Mouse (Mus musculus) brain, embryonic 18.5 days (tissue): ENCODE measurements around the gene Cactin.

Experiments used
- DNase-seq: peaks from one replicate; pipeline ENCODE4 v3.0.0-alpha.2; 2012; ENCODE audit warnings: low read depth, low spot score

The Cactin gene

GRCm38 (mm10) chr10:81320550-81321347, at the start of gene Cactin:
Gene Cactin (plus strand): TSS chr10:81321103.
- peak; percentile 100 for DNase-seq

- no peak for DNase-seq
Measured at GRCm38 (mm10) chr10:81272356-81272755, 48.5 kb upstream of the Cactin start.

GRCm38 (mm10) chr10:81273842-81274241, 47.1 kb upstream of the Cactin start:
- DNase-seq: no peak

- DNase-seq: no peak
Measured at GRCm38 (mm10) chr10:81277676-81278075, 43.2 kb upstream of the Cactin start.

GRCm38 (mm10) chr10:81279496-81279895, 41.4 kb upstream of the Cactin start:
- DNase-seq: no peak

GRCm38 (mm10) chr10:81284189-81284588, 36.7 kb upstream of the Cactin start:
- no peak for DNase-seq

GRCm38 (mm10) chr10:81284719-81285118, 36.2 kb upstream of the Cactin start:
- DNase-seq: no peak

- DNase-seq: peak; percentile 64
Measured at GRCm38 (mm10) chr10:81285694-81286450, 35.0 kb upstream of the Cactin start.

- DNase-seq: no peak
Measured at GRCm38 (mm10) chr10:81286586-81286985, 34.3 kb upstream of the Cactin start.

- no peak for DNase-seq
Measured at GRCm38 (mm10) chr10:81287513-81288157, 33.3 kb upstream of the Cactin start.

GRCm38 (mm10) chr10:81288601-81289000, 32.3 kb upstream of the Cactin start:
- DNase-seq: no peak

GRCm38 (mm10) chr10:81289278-81289677, 31.6 kb upstream of the Cactin start:
- no peak for DNase-seq

GRCm38 (mm10) chr10:81289811-81290210, 31.1 kb upstream of the Cactin start:
- DNase-seq: no peak

- DNase-seq: no peak
Measured at GRCm38 (mm10) chr10:81290698-81291460, 30.0 kb upstream of the Cactin start.

GRCm38 (mm10) chr10:81291511-81292104, 29.3 kb upstream of the Cactin start, which contains the start of gene Tjp3:
Gene Tjp3 (minus strand): TSS chr10:81291581.
- no peak for DNase-seq

- DNase-seq: peak; percentile 96
Measured at GRCm38 (mm10) chr10:81292554-81293333, 28.2 kb upstream of the Cactin start, which contains the start of gene Pip5k1c. Gene Pip5k1c (plus strand): TSS chr10:81292963.

GRCm38 (mm10) chr10:81293334-81294030, 27.4 kb upstream of the Cactin start:
- DNase-seq: no peak

- no peak for DNase-seq
Measured at GRCm38 (mm10) chr10:81294442-81294841, 26.5 kb upstream of the Cactin start.

GRCm38 (mm10) chr10:81295185-81295584, 25.7 kb upstream of the Cactin start:
- no peak for DNase-seq

GRCm38 (mm10) chr10:81297246-81297645, 23.7 kb upstream of the Cactin start:
- DNase-seq: no peak
